Mouse (Mus musculus) skeletal muscle tissue, postnatal 0 days (tissue): Measurements from ENCODE around the gene Dctn1. TPM values are rescaled to one million over a fixed set of nuclear protein-coding genes. Genes with fewer than 3 reads are reported as not detected.

ENCODE experiments used
- polyA plus RNA-seq: library from polyadenylated mRNA; unstranded; fragments of >200 nt; fragmentation: Nextera tagmentation; extraction: Ambion mirVana; gene quantifications from 2 replicates; pipeline ENCODE4 v1.2.1, GENCODE M21; 2015

The Dctn1 gene
- polyA plus RNA-seq: 56.2 and 58.8 TPM in 2 replicates

DNA sequence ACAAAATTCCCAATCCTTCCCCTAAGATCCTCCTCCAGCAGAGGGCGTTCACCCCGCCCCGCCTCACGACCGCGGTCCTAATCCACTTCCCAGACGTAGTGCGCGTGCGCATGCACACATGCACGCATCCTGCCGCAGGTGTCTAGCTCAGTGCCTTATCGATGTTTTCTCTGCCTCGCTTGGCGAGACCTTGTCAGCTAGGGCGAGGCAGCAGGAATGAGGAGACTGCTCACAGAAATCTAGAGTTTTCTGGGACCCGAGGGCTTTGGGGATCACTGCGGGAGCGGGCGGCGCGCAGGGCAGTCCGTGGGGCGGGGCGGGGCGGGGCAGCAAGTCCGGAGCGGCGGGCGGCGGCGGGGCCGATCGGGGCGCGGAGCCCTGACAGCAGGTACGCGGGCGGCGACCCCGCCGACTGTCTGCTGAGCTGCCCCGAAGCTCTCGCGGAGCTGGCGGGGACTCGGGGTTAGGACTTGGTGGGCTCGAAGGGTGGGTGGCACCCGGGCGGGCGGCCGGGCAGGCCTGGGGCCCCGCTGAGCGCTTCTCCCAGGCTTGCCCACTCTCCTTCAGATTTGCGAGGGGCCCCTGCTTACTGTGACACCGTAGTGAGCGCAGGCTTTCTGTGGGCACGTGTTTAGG is at the start of gene Dctn1:
Dctn1 (plus strand) TSS at position 314 of the 636 bp plus-strand sequence.

DNA sequence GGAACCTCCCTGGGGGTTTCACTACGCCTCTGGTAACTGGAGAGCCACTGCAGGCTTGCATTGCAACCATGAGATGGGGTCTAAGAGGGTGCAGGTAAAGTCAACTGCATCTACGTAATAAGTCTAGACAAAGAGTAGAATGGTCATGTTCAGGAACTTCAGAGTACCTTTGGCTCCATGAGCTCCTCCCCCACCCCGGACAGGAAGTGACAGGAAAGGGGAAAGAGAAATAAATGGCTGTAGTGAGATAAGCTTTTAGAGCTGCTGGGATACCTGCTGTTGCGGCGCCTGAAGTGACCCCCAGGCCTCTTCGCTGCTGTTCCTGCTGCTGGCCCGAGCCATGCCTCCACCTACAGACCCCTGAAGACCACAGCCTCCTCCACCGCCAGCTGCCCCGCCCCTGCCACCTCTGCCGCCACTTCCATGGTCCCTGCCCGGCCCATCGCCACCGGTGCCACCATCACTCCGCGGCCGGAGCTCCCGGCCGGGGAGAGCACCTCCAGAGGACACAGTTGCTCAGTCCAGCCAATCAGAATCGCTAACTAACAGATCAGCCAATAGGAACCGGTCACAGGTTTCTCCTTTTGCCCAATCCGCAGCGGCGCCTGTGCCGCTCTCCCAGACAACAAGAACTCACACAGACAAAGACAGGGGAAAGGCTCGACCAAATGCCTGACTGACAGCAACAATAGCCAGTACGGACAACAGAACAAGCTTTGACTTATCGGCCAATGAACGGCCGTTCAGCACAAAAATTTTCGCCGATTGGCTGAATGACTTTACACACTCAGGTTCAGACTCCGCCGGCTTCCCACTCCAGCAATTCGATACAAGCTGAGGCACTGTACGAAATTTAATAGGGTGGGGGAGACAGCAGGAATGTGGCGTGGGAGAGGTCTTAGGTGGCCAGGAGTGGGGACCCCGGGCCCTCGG is 44.5 kb upstream of the Dctn1 start, which contains the start of gene Wbp1:
Wbp1 (minus strand) TSS at position 630 of the 933 bp plus-strand sequence.

DNA sequence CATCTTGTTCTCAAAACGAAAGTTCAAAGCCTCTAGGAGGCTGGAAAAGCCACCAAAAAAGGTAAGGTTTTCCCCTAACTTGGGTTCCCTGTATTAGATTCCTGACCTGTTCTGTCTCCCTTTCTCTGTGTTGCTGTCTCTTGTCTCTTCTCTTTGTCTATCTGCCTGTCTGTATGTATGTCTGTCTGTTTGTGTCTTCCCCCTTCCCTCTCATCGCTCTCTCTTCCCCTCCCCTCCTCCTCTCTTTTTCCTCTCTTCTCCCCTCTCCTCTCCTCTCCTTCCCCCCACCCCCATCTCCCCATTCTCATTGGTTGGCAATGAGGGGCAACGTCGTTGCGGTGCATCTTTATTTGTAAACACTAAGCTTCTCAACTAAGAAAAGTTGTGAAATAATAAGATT is 40.4 kb upstream of the Dctn1 start, which contains the start of gene Ino80b:
Ino80b (minus strand) TSS at position 101 of the 400 bp plus-strand sequence.

DNA sequence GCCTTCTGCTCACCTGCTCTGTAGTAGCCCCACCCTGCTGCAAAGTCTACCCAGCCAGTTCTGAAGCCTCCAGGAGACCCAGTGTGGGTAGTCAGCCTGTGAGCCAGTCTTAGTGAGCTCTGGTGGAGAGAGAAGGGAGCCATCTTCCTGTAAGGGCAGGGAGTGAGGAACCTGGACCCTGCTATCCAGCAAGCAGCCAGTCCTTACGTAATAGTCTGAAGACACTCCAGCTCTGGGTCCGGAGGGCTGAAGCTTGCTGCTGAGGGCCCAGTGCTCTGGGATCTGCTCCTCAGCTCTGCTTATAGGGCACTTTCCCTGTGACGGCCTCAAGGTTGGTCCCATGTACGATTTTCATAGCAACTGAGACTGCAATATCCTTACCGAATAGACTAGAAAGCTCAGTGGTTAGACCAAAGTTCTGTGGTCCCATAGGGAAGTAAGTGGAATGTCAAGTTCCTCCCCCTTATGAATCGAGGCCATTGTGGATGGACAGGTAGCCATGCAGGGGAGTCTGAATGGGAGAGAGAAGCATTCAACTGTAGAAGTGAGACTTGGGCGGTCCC is 30.7 kb upstream of the Dctn1 start, which contains the start of gene Rtkn:
Rtkn (plus strand) TSS at position 513 of the 563 bp plus-strand sequence.

DNA sequence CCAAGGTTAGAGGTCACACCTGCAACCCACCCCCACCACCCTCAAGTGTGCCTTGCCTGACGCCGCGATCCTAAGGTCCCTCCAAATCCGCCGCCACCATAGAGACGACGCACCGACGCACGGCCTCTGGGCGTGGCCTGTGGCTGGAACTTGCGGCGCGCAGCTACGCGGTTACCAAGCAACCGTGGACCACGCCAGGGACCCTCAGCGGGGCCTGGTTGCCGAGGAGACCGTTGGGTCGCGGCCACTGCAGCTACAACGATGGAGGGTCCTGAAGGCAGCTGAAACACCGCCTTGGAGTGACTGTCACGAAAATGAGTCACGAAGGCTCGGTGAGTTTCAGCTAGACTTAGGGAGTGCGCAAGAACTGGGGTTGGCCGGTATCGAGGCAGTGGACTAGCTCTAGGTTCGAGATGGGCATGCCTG is 9.4 kb upstream of the Dctn1 start, which contains the start of the genes Wdr54 and 1700003E16Rik:
Wdr54 (minus strand) TSS at position 139 of the 426 bp plus-strand sequence.
1700003E16Rik (plus strand) TSS at position 146 of the 426 bp plus-strand sequence.

DNA sequence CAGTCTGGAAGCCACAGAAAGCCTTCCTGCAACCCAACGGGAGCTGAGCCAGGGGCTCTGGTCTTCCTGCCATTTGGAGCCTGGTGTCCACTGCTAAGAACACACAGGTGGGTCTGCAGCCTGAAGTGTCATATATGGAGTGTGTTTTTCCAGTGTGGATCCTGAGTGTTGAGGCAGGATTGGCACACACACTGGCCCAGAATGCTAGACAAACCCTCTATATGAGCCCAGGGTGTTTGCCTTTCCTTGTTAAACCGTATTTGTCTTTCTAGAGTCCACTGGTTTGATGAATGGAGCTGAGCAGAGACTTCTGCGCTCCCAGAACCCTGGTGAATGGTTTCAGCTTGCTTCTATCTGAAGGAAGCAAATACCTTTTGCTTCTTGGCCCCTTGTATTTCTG is 54.1 kb downstream of the Dctn1 start, which contains the start of gene Slc4a5:
Slc4a5 (plus strand) TSS at position 15 of the 400 bp plus-strand sequence.

Other genes starting within 250 kb of the Dctn1 start
- gene Sema4f, start 226.2 kb upstream of the Dctn1 start, polyA plus RNA-seq: 0.72 and 0.87 TPM in 2 replicates
- 0.37 TPM in 1 of 2 replicates, not detected in the other for gene M1ap, start 219.0 kb upstream of the Dctn1 start, polyA plus RNA-seq
- 4.6 and 5.5 TPM in 2 replicates for gene Dok1, start 132.4 kb upstream of the Dctn1 start, polyA plus RNA-seq
- 10.7 and 13.4 TPM in 2 replicates for gene Loxl3, start 131.7 kb upstream of the Dctn1 start, polyA plus RNA-seq
- 107 and 111 TPM in 2 replicates for gene Aup1, start 111.4 kb upstream of the Dctn1 start, polyA plus RNA-seq
- 49.1 and 50.5 TPM in 2 replicates for gene Htra2, start 110.6 kb upstream of the Dctn1 start, polyA plus RNA-seq
- 0.12 and 0.21 TPM in 2 replicates for gene Dqx1, start 108.1 kb upstream of the Dctn1 start, polyA plus RNA-seq
- not detected in 2 replicates for gene Tlx2, start 95.6 kb upstream of the Dctn1 start, polyA plus RNA-seq
- gene Pcgf1, start 88.1 kb upstream of the Dctn1 start, polyA plus RNA-seq: 10.8 and 11.5 TPM in 2 replicates
- gene Lbx2, start 79.6 kb upstream of the Dctn1 start, polyA plus RNA-seq: 0.72 and 0.74 TPM in 2 replicates
- 1.1 and 1.7 TPM in 2 replicates for gene Ccdc142, start 64.3 kb upstream of the Dctn1 start, polyA plus RNA-seq
- gene Gm42688, start 64.3 kb upstream of the Dctn1 start, polyA plus RNA-seq: 1.3 and 1.6 TPM in 2 replicates
- 194 and 207 TPM in 2 replicates for gene Mrpl53, start 56.9 kb upstream of the Dctn1 start, polyA plus RNA-seq
- gene Mogs, start 50.4 kb upstream of the Dctn1 start, polyA plus RNA-seq: 12.7 and 13.6 TPM in 2 replicates
- gene Wbp1, start 44.4 kb upstream of the Dctn1 start, polyA plus RNA-seq: 41.1 and 47.1 TPM in 2 replicates
- gene Ino80b, start 40.5 kb upstream of the Dctn1 start, polyA plus RNA-seq: 6.5 and 9.5 TPM in 2 replicates
- 18.9 and 22.0 TPM in 2 replicates for gene Rtkn, start 30.5 kb upstream of the Dctn1 start, polyA plus RNA-seq
- gene Wdr54, start 9.5 kb upstream of the Dctn1 start, polyA plus RNA-seq: 1.1 and 1.5 TPM in 2 replicates
- gene 1700003E16Rik, start 9.5 kb upstream of the Dctn1 start, polyA plus RNA-seq: 0.41 and 0.54 TPM in 2 replicates
- gene Slc4a5, start 53.9 kb downstream of the Dctn1 start, polyA plus RNA-seq: 0.04 TPM in 1 of 2 replicates, not detected in the other
- 8.2 and 13.9 TPM in 2 replicates for gene Mthfd2, start 160.0 kb downstream of the Dctn1 start, polyA plus RNA-seq
- 19.0 and 20.2 TPM in 2 replicates for gene Mob1a, start 160.1 kb downstream of the Dctn1 start, polyA plus RNA-seq
- 310 and 323 TPM in 2 replicates for gene Bola3, start 183.2 kb downstream of the Dctn1 start, polyA plus RNA-seq